Mouse (Mus musculus) B cell, adult 2 months (primary cell): ENCODE measurements at regions not wholly inside any gene's neighbourhood (a gene's known extent, or its start where the extent isn't known, plus 50 kb on each side); places are given as distances from the start of the nearest gene placed in this dataset.

Experiments
- DNase-seq, 2 experiments: peaks; one replicate each; pipeline ENCODE4 v3.0.0; 2022

- no peak for DNase-seq
These were observed 607.0 kb downstream of the Dhx35 start for GRCm38 (mm10) chr2:159401421-159402100.

GRCm38 (mm10) chr2:159404940-159405339 is 610.3 kb downstream of the Dhx35 start:
- DNase-seq, result no peak

GRCm38 (mm10) chr2:159414599-159414998 is 620.0 kb downstream of the Dhx35 start:
- no peak for DNase-seq

GRCm38 (mm10) chr2:159418371-159418940 is 623.8 kb downstream of the Dhx35 start:
- no peak for DNase-seq

- DNase-seq, result no peak
These were observed 627.8 kb downstream of the Dhx35 start for GRCm38 (mm10) chr2:159422281-159422937.

- no peak for DNase-seq
These were observed 633.6 kb downstream of the Dhx35 start for GRCm38 (mm10) chr2:159428201-159428600.

GRCm38 (mm10) chr2:159430577-159431329 is 636.1 kb downstream of the Dhx35 start:
- no peak for DNase-seq

- no peak for DNase-seq
These were observed 644.4 kb downstream of the Dhx35 start for GRCm38 (mm10) chr2:159438961-159439360.

- DNase-seq, result no peak
These were observed 649.0 kb downstream of the Dhx35 start for GRCm38 (mm10) chr2:159443581-159443980.

GRCm38 (mm10) chr2:159446434-159446833 is 651.8 kb downstream of the Dhx35 start:
- DNase-seq, result no peak

GRCm38 (mm10) chr2:159446886-159447285 is 652.3 kb downstream of the Dhx35 start:
- DNase-seq, result no peak

GRCm38 (mm10) chr2:159448976-159449375 is 654.4 kb downstream of the Dhx35 start:
- no peak for DNase-seq

- DNase-seq, result no peak
These were observed 656.8 kb downstream of the Dhx35 start for GRCm38 (mm10) chr2:159451439-159451838.

- DNase-seq, result no peak
These were observed 686.9 kb downstream of the Dhx35 start for GRCm38 (mm10) chr2:159481399-159482080.

- no peak for DNase-seq
These were observed 696.5 kb downstream of the Dhx35 start for GRCm38 (mm10) chr2:159491090-159491489.

- no peak for DNase-seq
These were observed 704.1 kb downstream of the Dhx35 start for GRCm38 (mm10) chr2:159498691-159499090.

- DNase-seq, result no peak
These were observed 706.4 kb downstream of the Dhx35 start for GRCm38 (mm10) chr2:159501039-159501438.

- no peak for DNase-seq
These were observed 724.5 kb downstream of the Dhx35 start for GRCm38 (mm10) chr2:159519066-159519465.

GRCm38 (mm10) chr2:159523739-159524138 is 729.1 kb downstream of the Dhx35 start:
- no peak for DNase-seq

- DNase-seq, result no peak
These were observed 740.3 kb downstream of the Dhx35 start for GRCm38 (mm10) chr2:159534951-159535350.

- no peak for DNase-seq
These were observed 744.7 kb downstream of the Dhx35 start for GRCm38 (mm10) chr2:159539261-159539660.

- no peak for DNase-seq
These were observed 763.0 kb downstream of the Dhx35 start for GRCm38 (mm10) chr2:159557567-159557966.

- no peak for DNase-seq
These were observed 768.7 kb downstream of the Gm826 start for GRCm38 (mm10) chr2:159565255-159565654.
